Mouse (Mus musculus) layer of hippocampus, postnatal 14 days (tissue): Measurements from ENCODE around the gene Galc. TPM values are rescaled to one million over a fixed set of nuclear protein-coding genes. Genes with fewer than 3 reads are reported as not detected.
"Not testable (repeated sequence)": the region's sequence is repeated elsewhere in the genome, so short reads cannot be mapped to it uniquely, and the experiment has no call there.

Source experiments
- DNase-seq, 2 experiments: peaks; one replicate each; pipeline ENCODE4 v3.0.0; 2021 to 2022; ENCODE audit warnings: low spot score in 2 of 2, mixed read lengths in 1 of 2
- total RNA-seq, 2 experiments: library from RNA; stranded (reverse); gene quantifications; 2 replicates each; pipeline ENCODE4 v1.2.3; 2021

Gene Galc
- total RNA-seq, 2 experiments from 2014 or later = 21.8 to 24.0 TPM

GRCm38 (mm10) chr12:98258371-98258844 lies 851 bp downstream of the Galc start:
- peak in 1 of 2 experiments; percentile 10 for DNase-seq

- no peak for DNase-seq
Observed at GRCm38 (mm10) chr12:98255373-98255995, 3.8 kb downstream of the Galc start.

- DNase-seq = no peak
Observed at GRCm38 (mm10) chr12:98252417-98252816, 6.8 kb downstream of the Galc start.

GRCm38 (mm10) chr12:98250327-98250726 lies 8.9 kb downstream of the Galc start:
- DNase-seq = no peak

- DNase-seq = no peak
Observed at GRCm38 (mm10) chr12:98249671-98250070, 9.6 kb downstream of the Galc start.

GRCm38 (mm10) chr12:98246835-98247234 lies 12.4 kb downstream of the Galc start:
- DNase-seq = no peak

GRCm38 (mm10) chr12:98244865-98245264 lies 14.4 kb downstream of the Galc start:
- no peak for DNase-seq

- no peak for DNase-seq
Observed at GRCm38 (mm10) chr12:98244161-98244560, 15.1 kb downstream of the Galc start.

GRCm38 (mm10) chr12:98238478-98238877 lies 20.8 kb downstream of the Galc start:
- not testable (repeated sequence) for DNase-seq

- DNase-seq = no peak
Observed at GRCm38 (mm10) chr12:98227037-98227436, 32.2 kb downstream of the Galc start.

- DNase-seq = no peak
Observed at GRCm38 (mm10) chr12:98223286-98223685, 36.0 kb downstream of the Galc start.

GRCm38 (mm10) chr12:98216432-98216831 lies 42.8 kb downstream of the Galc start:
- no peak for DNase-seq

- no peak for DNase-seq
Observed at GRCm38 (mm10) chr12:98215512-98215911, 43.7 kb downstream of the Galc start.

GRCm38 (mm10) chr12:98214191-98214590 lies 45.1 kb downstream of the Galc start:
- DNase-seq = no peak

- DNase-seq = no peak
Observed at GRCm38 (mm10) chr12:98213791-98214190, 45.5 kb downstream of the Galc start.

- no peak for DNase-seq
Observed at GRCm38 (mm10) chr12:98213332-98213731, 45.9 kb downstream of the Galc start.

- DNase-seq = peak in 1 of 2 experiments; percentile 60
Observed at GRCm38 (mm10) chr12:98212457-98213175, 46.6 kb downstream of the Galc start.

GRCm38 (mm10) chr12:98210495-98210894 lies 48.8 kb downstream of the Galc start:
- DNase-seq = no peak

- DNase-seq = no peak
Observed at GRCm38 (mm10) chr12:98208104-98208503, 51.2 kb downstream of the Galc start.

GRCm38 (mm10) chr12:98205450-98206051 lies 53.7 kb downstream of the Galc start:
- no peak for DNase-seq

- DNase-seq = no peak
Observed at GRCm38 (mm10) chr12:98197401-98197800, 61.9 kb downstream of the Galc start.

GRCm38 (mm10) chr12:98190201-98190600 lies 69.1 kb downstream of the Galc start:
- peak in 1 of 2 experiments; percentile 50 for DNase-seq
